Mouse (Mus musculus) myocyte (in vitro differentiated cells): ENCODE results near the gene Dgat2. TPM values are rescaled to one million over a fixed set of nuclear protein-coding genes. Genes with fewer than 3 reads are reported as not detected.
A peak's percentile ranks its signal among the peaks of the same experiment; 100 is the strongest.

Experiments
- H3K27me3 ChIP-seq: one replicate; pipeline ENCODE4 v1.6.1; 2011; ENCODE audit not compliant: control insufficient read depth, insufficient read depth, insufficient read length
- H3K36me3 ChIP-seq: one replicate; pipeline ENCODE4 v1.6.1; 2011; ENCODE audit not compliant: control insufficient read depth, insufficient read depth
- H3K4me2 ChIP-seq: one replicate; pipeline ENCODE4 v1.6.1; 2011; ENCODE audit warnings: low read depth, control low read depth
- H3K4me3 ChIP-seq: one replicate; pipeline ENCODE4 v1.5.1; 2011; ENCODE audit warnings: mild to moderate bottlenecking, control low read depth, moderate library complexity
- H3K79me2 ChIP-seq: one replicate; pipeline ENCODE4 v1.6.1; 2011; ENCODE audit not compliant: control insufficient read depth, insufficient read depth
- H3ac ChIP-seq: one replicate; pipeline ENCODE4 v1.6.1; 2011; ENCODE audit not compliant: control insufficient read depth, insufficient read length
- CEBPB ChIP-seq: IDR thresholded peaks from 2 replicates; pipeline ENCODE4 v1.6.1; 2011; ENCODE audit warnings: mild to moderate bottlenecking, moderate library complexity; ENCODE audit not compliant: poor library complexity, insufficient read depth, severe bottlenecking
- E2F4 ChIP-seq: IDR thresholded peaks from one replicate; pipeline ENCODE4 v1.6.1; 2011; ENCODE audit warnings: mild to moderate bottlenecking, control low read depth, moderate library complexity; ENCODE audit not compliant: insufficient read depth
- MAX ChIP-seq: IDR thresholded peaks from one replicate; pipeline ENCODE4 v1.6.1; 2011; ENCODE audit warnings: low read depth, mild to moderate bottlenecking, control low read depth
- MYOD1 ChIP-seq, 3 experiments: IDR thresholded peaks; one replicate each; pipeline ENCODE4 v1.6.1; 2011; ENCODE audit warnings: control low read depth in 2 of 3, low read depth in 2 of 3, mild to moderate bottlenecking in 2 of 3, moderate library complexity in 1 of 3; ENCODE audit not compliant: insufficient read length in 2 of 3, control insufficient read depth in 1 of 3
- MYOG ChIP-seq, 3 experiments: IDR thresholded peaks; one replicate each; pipeline ENCODE4 v1.6.1; 2011; ENCODE audit warnings: control low read depth in 2 of 3, low read depth in 2 of 3, mild to moderate bottlenecking in 2 of 3; ENCODE audit not compliant: insufficient read length in 2 of 3, control insufficient read depth in 1 of 3, insufficient read depth in 1 of 3
- POLR2A ChIP-seq: IDR thresholded peaks from one replicate; pipeline ENCODE4 v1.6.1; 2011; ENCODE audit warnings: low read depth, mild to moderate bottlenecking, control low read depth, moderate library complexity; ENCODE audit not compliant: insufficient read length
- POLR2AphosphoS2 ChIP-seq: IDR thresholded peaks from one replicate; pipeline ENCODE4 v1.6.1; 2011; ENCODE audit warnings: low read depth, control low read depth; ENCODE audit not compliant: insufficient read length
- REST ChIP-seq: IDR thresholded peaks from one replicate; pipeline ENCODE4 v1.6.1; 2011; ENCODE audit warnings: mild to moderate bottlenecking, control low read depth, moderate library complexity; ENCODE audit not compliant: insufficient read depth, insufficient read length
- SRF ChIP-seq: IDR thresholded peaks from one replicate; pipeline ENCODE4 v1.6.1; 2011; ENCODE audit warnings: low read depth; ENCODE audit not compliant: control insufficient read depth, insufficient read length
- TCF12 ChIP-seq: IDR thresholded peaks from one replicate; pipeline ENCODE4 v1.6.1; 2011; ENCODE audit warnings: mild to moderate bottlenecking, control low read depth; ENCODE audit not compliant: poor library complexity, insufficient read depth, severe bottlenecking
- TCF3 ChIP-seq: IDR thresholded peaks from one replicate; pipeline ENCODE4 v1.6.1; 2011; ENCODE audit warnings: low read depth, control low read depth; ENCODE audit not compliant: insufficient read length
- USF1 ChIP-seq: IDR thresholded peaks from one replicate; pipeline ENCODE4 v1.6.1; 2011; ENCODE audit warnings: low read depth, mild to moderate bottlenecking, control low read depth, moderate library complexity
- polyA plus RNA-seq: library from polyadenylated mRNA; unstranded; fragments of >200 nt; fragmentation: generic; extraction: Trizol; gene quantifications from one replicate; pipeline ENCODE4 v1.2.1, GENCODE M21; 2012; ENCODE audit warnings: missing spikeins

The Dgat2 gene
- polyA plus RNA-seq, 1 experiment: 6.9 TPM

- Histone ChIP-seq H3K27me3 (no peaks in the 10 kb centered on the region), H3K79me2 (no peaks in the 10 kb centered on the region), H3K36me3 (no peaks in the 10 kb centered on the region), H3ac (no peak overlapping the region), H3K4me3 (no peak overlapping the region), H3K4me2 (no peak overlapping the region)
- TF ChIP-seq SRF (no peak), REST (no peak), USF1 (no peak), E2F4 (no peak), TCF3 (no peak), MYOG (IDR thresholded peaks at IDR 0.05; ENCODE audit: control insufficient read depth in 1 of 3, insufficient read depth in 1 of 3, insufficient read length in 2 of 3, low read depth in 2 of 3) (no peak), POLR2A (no peak), POLR2AphosphoS2 (no peak), TCF12 (no peak), MAX (no peak)
These were observed 37.9 kb downstream of the Dgat2 start for GRCm38 (mm10) chr7:99144616-99145015.

GRCm38 (mm10) chr7:99143244-99143643 is 39.3 kb downstream of the Dgat2 start:
- TF ChIP-seq TCF12 (no peak), REST (no peak), USF1 (no peak), POLR2AphosphoS2 (no peak), E2F4 (no peak), SRF (no peak), MYOG (IDR thresholded peaks at IDR 0.05; ENCODE audit: control insufficient read depth in 1 of 3, insufficient read depth in 1 of 3, insufficient read length in 2 of 3, low read depth in 2 of 3) (no peak)
- no peaks in the 10 kb centered on the region for H3K27me3 ChIP-seq
- peak overlapping the region; percentile 49 for H3K4me2 ChIP-seq
- no peaks in the 10 kb centered on the region for H3K36me3 ChIP-seq
- H3ac ChIP-seq: no peak overlapping the region
- peaks cover 14% of the 10 kb centered on the region for H3K79me2 ChIP-seq
- H3K4me3 ChIP-seq: no peak overlapping the region

GRCm38 (mm10) chr7:99141919-99142606 is 40.5 kb downstream of the Dgat2 start:
- no peak overlapping the region for H3ac ChIP-seq
- TF ChIP-seq CEBPB: no peak
- TF ChIP-seq E2F4: no peak
- no peak for TF ChIP-seq POLR2A
- TF ChIP-seq USF1: no peak
- TF ChIP-seq REST: no peak
- no peak for TF ChIP-seq TCF3
- no peaks in the 10 kb centered on the region for H3K27me3 ChIP-seq
- peak overlapping the region; percentile 48 for H3K4me3 ChIP-seq
- peak overlapping the region; percentile 84 for H3K4me2 ChIP-seq
- H3K36me3 ChIP-seq: no peaks in the 10 kb centered on the region
- peaks cover 24% of the 10 kb centered on the region for H3K79me2 ChIP-seq

- TF ChIP-seq CEBPB (no peak), TCF12 (no peak), E2F4 (peak; percentile 61), MYOG (IDR thresholded peaks at IDR 0.05; ENCODE audit: control insufficient read depth in 1 of 3, insufficient read depth in 1 of 3, insufficient read length in 2 of 3, low read depth in 2 of 3) (no peak), POLR2AphosphoS2 (peak; percentile 60), USF1 (peak; percentile 98), POLR2A (peak; percentile 76), SRF (peak; percentile 53)
- Histone ChIP-seq H3K4me2 (peak within 1 kb of the TSS; percentile 92), H3K79me2 (peaks cover 32% of the 10 kb centered on the region), H3K4me3 (peak within 1 kb of the TSS; percentile 48), H3K36me3 (no peaks in the 10 kb centered on the region), H3K27me3 (no peaks in the 10 kb centered on the region), H3ac (peak within 1 kb of the TSS; percentile 55)
These were observed 41.3 kb downstream of the Dgat2 start, which contains the start of gene Uvrag for GRCm38 (mm10) chr7:99140984-99141918. TSS of gene Uvrag (minus strand) at chr7:99141141.

GRCm38 (mm10) chr7:99140511-99140910 is 42.0 kb downstream of the Dgat2 start:
- Histone ChIP-seq H3K79me2 (peaks cover 38% of the 10 kb centered on the region), H3K36me3 (no peaks in the 10 kb centered on the region), H3K4me2 (peak overlapping the region; percentile 92), H3K4me3 (peak overlapping the region; percentile 48), H3K27me3 (no peaks in the 10 kb centered on the region), H3ac (peak overlapping the region; percentile 55)
- TF ChIP-seq POLR2A (no peak), MAX (no peak), SRF (no peak), CEBPB (no peak), POLR2AphosphoS2 (no peak), MYOG (IDR thresholded peaks at IDR 0.05; ENCODE audit: control insufficient read depth in 1 of 3, insufficient read depth in 1 of 3, insufficient read length in 2 of 3, low read depth in 2 of 3) (no peak), REST (no peak), TCF3 (no peak), TCF12 (no peak), MYOD1 (IDR thresholded peaks at IDR 0.05; ENCODE audit: control insufficient read depth in 1 of 3, insufficient read length in 2 of 3, low read depth in 2 of 3) (no peak), USF1 (no peak)
